Mouse (Mus musculus): ENCODE results near the gene Sbno1.
A peak's percentile ranks its signal among the peaks of the same experiment; 100 is the strongest.

- TF ChIP-seq CTCF (IDR thresholded peaks at IDR 0.05; ENCODE audit: low read depth, low read length) (no peak), POLR2A (IDR thresholded peaks at IDR 0.05; ENCODE audit: insufficient read depth, low read length) (no peak), EP300 (IDR thresholded peaks at IDR 0.05; ENCODE audit: insufficient read depth, low read depth, low read length) (peak; percentile 58; the same call in 1 of the 2 replicates)
Observed at GRCm38 (mm10) chr5:124454082-124454419, 28.2 kb upstream of the Sbno1 start.
